Mouse (Mus musculus): ENCODE measurements around the gene Ankrd49.

The Ankrd49 gene

GRCm38 (mm10) chr9:14784039-14785002 lies at the start of gene Ankrd49, which contains the start of gene Mre11a:
Gene Ankrd49, minus strand, starts transcription at chr9:14784856.
Gene Mre11a, plus strand, starts transcription at chr9:14784654.
- DNase-seq = peak; percentile 91 to 94

- no peak for DNase-seq
These were observed 47.4 kb upstream of the Ankrd49 start for GRCm38 (mm10) chr9:14832046-14832445.

- DNase-seq = no peak
These were observed 43.2 kb upstream of the Ankrd49 start for GRCm38 (mm10) chr9:14827875-14828274.

GRCm38 (mm10) chr9:14824840-14825239 lies 40.2 kb upstream of the Ankrd49 start:
- no peak for DNase-seq

GRCm38 (mm10) chr9:14821396-14821795 lies 36.7 kb upstream of the Ankrd49 start:
- no peak for DNase-seq

- no peak for DNase-seq
These were observed 25.5 kb upstream of the Ankrd49 start for GRCm38 (mm10) chr9:14810111-14810510.

DNA sequence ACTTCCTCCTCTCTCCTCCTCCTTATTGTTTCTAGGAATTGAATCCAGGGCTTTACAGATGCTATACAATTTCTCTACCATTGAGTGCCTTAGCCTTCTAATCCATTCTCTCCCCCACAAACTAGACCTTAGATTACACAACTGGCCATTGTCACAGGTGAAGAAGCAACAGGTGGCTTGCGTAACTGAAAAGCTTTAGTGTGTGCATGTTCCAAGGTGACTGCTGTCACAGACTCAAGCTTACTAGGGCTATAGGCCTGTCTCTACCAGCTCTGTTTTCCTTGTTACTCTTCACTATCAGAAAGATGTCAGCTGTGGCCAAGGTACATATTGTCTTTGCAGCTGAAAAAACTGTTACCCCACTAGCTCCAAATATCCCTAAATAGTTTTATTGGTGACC lies 22.1 kb upstream of the Ankrd49 start:
- no peak for DNase-seq

- DNase-seq = no peak
These were observed 21.1 kb upstream of the Ankrd49 start for GRCm38 (mm10) chr9:14805714-14806113.

- no peak for DNase-seq
These were observed 2.7 kb upstream of the Ankrd49 start for GRCm38 (mm10) chr9:14787356-14787755.

DNA sequence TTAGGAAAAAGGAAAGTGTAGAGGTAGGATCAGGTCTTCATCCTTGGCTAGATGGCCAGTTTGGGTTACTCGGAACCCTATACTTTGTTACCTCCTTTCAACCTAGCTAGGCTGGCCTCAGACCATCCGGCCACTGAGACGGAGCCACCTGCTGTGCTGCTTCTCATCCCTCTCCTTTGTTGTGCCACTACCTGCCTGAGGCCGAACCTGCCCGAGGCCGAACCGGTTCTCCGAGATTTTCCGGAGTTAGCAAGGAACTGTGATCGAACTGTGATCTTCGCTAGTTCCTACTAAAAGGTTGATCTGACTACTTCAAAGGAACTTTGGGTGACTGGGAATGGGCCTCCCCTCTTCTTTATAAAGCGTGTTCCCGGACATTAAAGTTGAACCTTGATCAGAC lies 6.3 kb downstream of the Ankrd49 start:
- no peak for DNase-seq

- DNase-seq = peak; percentile 18 to 25
These were observed 10.8 kb downstream of the Ankrd49 start for GRCm38 (mm10) chr9:14773813-14774212.

- DNase-seq = no peak
These were observed 12.6 kb downstream of the Ankrd49 start for GRCm38 (mm10) chr9:14772074-14772473.

GRCm38 (mm10) chr9:14770803-14771471 lies 13.7 kb downstream of the Ankrd49 start, which contains the start of gene 1700012B09Rik:
Gene 1700012B09Rik, minus strand, starts transcription at chr9:14771030.
- DNase-seq = no peak

DNA sequence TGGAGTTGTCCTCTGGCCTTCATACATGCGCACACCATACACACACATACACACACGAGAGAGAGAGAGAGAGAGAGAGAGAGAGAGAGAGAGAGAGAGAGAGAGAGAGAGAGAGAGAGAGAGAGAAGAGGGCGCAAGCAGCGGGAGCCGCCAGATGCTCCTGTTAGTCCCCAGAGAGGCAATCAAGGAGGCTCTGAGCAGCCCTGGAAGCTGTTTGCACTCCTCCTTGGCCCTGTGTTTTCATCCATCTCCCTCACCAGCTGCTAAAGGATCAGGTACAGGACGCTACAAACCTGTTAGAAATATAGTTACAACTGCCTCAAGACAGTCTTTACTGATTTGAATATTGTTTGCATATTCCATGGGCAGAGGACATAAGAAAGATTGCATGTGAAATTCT lies 14.8 kb downstream of the Ankrd49 start:
- DNase-seq = no peak

- DNase-seq = peak; percentile 60 to 73
These were observed 19.9 kb downstream of the Ankrd49 start for GRCm38 (mm10) chr9:14764765-14765164.

- DNase-seq = no peak
These were observed 25.4 kb downstream of the Ankrd49 start for GRCm38 (mm10) chr9:14759261-14759660.

DNA sequence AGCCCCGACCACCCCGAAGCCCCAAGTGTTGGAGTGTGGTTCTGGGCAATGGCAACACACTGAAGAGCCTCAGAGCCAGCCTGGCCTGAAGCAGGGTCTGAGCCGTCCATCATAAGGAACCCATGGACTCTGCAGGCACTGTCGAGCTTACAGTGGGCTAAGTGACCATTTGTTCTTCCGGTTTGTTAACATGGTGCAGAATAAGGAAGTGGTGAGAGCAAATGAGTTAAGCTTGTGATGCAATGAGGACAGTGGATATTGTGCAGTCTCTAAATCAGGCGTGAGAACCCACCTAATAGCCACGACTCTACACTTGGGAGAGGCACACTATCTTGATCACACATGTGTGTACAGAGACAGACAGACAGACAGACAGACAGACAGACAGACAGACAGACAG lies 26.1 kb downstream of the Ankrd49 start:
- no peak for DNase-seq

GRCm38 (mm10) chr9:14754469-14754868 lies 30.2 kb downstream of the Ankrd49 start:
- DNase-seq = no peak

- no peak for DNase-seq
These were observed 30.7 kb downstream of the Ankrd49 start for GRCm38 (mm10) chr9:14753947-14754346.

DNA sequence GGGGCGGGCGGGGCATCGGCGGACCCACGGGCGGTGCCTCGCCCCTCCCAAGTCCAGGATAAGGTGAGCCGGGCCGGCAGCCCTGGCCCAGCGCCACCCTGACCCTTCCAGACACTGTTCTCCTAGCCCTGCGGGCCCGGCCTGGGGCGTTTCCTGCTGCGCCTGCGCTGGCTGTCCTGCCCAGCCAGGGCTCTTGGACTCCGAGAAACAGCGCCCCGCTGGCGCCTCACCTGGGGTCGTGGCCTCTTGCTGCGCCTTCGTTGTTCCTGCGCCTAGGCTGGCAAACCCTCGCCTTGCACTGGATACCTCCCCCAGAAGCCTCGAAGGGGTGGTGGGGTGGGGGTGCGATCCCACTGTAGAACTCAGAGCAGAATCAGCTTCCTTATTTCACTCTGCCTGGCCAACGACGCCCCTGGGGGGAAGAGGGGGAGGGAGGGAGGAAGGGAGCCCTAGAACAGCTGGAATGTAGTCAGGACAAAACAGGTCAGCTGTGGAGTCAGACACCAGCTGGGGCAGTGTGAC lies 32.6 kb downstream of the Ankrd49 start, which contains the start of gene Fut4:
Gene Fut4, minus strand, starts transcription at position 393 of the 522 bp plus-strand sequence.
- peak in 1 of 2 experiments; percentile 22 for DNase-seq

DNA sequence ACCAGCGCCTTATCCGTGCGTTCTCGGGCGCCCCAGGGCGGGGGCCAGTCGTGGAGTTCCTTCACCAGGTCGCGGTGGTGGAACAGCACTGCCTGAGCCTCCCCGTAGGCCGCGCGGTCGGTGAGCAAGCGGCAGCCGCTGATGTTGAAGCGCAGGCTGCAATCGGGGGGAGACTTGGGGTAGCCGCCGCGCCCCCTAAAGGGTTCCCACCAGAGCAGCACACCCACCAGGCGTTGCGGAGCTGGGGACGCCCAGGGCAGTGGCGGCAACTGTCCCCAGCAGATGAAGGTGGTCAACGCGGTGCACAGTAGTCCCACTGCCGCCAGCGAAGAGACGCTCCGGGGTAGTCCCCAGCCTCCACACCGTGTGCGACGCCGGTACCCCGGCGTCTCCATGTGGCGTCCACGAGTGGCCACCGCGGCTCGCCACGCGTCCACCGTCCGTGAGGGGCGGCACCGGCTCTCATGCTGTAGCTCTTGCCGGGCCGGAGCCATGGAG lies 33.1 kb downstream of the Ankrd49 start:
- peak; percentile 4 to 15 for DNase-seq

- peak; percentile 20 to 47 for DNase-seq
These were observed 33.7 kb downstream of the Ankrd49 start for GRCm38 (mm10) chr9:14750901-14751502.

All from cerebellum, postnatal 14 days (tissue).